Mouse (Mus musculus): ENCODE data around the gene Scd3. TPM values are rescaled to one million over a fixed set of nuclear protein-coding genes. Genes with fewer than 3 reads are reported as not detected.

Scd3 gene
- total RNA-seq, 2 experiments from 2014 or later = 2.4 to 3.3 TPM

Other genes starting within 250 kb of the Scd3 start
- under 1 TPM; 0.15 to 0.30 TPM for gene Cpn1, start 216.7 kb upstream of the Scd3 start, total RNA-seq (2021)
- gene Cyp2c23, start 174.1 kb upstream of the Scd3 start, total RNA-seq (2021) = not detected
- 10 to 100 TPM; 19.4 to 23.7 TPM for gene Erlin1, start 133.5 kb upstream of the Scd3 start, total RNA-seq (2021)
- gene Chuk, start 95.8 kb upstream of the Scd3 start, total RNA-seq (2021) = 10 to 100 TPM; 39.3 to 40.9 TPM
- gene Cwf19l1, start 67.4 kb upstream of the Scd3 start, total RNA-seq (2021) = 10 to 100 TPM; 20.6 to 21.3 TPM
- gene Bloc1s2, start 56.8 kb upstream of the Scd3 start, total RNA-seq (2021) = 10 to 100 TPM; 58.8 to 60.8 TPM
- under 1 TPM; 0.25 to 0.30 TPM for gene Pkd2l1, start 10.8 kb upstream of the Scd3 start, total RNA-seq (2021)
- 100 to 1,000 TPM; 656 to 658 TPM for gene Scd2, start 90.4 kb downstream of the Scd3 start, total RNA-seq (2021)
- gene Scd4, start 129.8 kb downstream of the Scd3 start, total RNA-seq (2021) = 1 to 10 TPM; 2.2 to 2.4 TPM
- gene Scd1, start 204.6 kb downstream of the Scd3 start, total RNA-seq (2021) = 100 to 1,000 TPM; 150 to 156 TPM

Measured in layer of hippocampus, adult 18-20 months (tissue).